Mouse (Mus musculus) thymus, postnatal 36 days (tissue): ENCODE measurements around the gene Tmem212.

Source experiments
- DNase-seq, 2 experiments: peaks; one replicate each; pipeline ENCODE4 v3.0.0; 2022; ENCODE audit warnings: mixed read lengths in 2 of 2

Gene Tmem212

GRCm38 (mm10) chr3:27840311-27840710 is 55.9 kb downstream of the Tmem212 start:
- DNase-seq: no peak

GRCm38 (mm10) chr3:27839795-27840194 is 56.4 kb downstream of the Tmem212 start:
- DNase-seq: no peak

- no peak for DNase-seq
These were observed 56.9 kb downstream of the Tmem212 start for GRCm38 (mm10) chr3:27839231-27839630.

- DNase-seq: no peak
These were observed 59.9 kb downstream of the Tmem212 start for GRCm38 (mm10) chr3:27836297-27836696.

GRCm38 (mm10) chr3:27835786-27836185 is 60.4 kb downstream of the Tmem212 start:
- no peak for DNase-seq

DNA sequence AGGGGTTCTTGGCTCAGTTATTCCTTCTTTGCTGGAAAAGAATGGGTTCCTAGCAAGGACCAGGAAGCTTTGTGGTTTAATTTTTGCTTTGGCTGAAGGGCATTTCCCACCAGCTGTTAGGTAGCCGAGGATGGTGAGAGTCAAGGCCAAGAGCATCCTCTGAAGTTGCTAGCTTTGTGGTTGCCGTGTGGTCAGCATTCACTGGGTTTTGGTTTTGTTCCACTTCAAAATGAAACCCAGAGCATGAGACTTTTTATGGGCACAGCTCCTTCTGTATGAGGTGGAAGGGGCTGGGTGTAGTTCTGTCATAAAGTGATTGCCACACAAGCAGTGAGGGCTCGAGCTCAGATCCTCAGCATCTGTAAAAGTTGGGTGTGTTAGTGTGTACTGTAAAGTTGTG is 67.4 kb downstream of the Tmem212 start:
- no peak for DNase-seq

DNA sequence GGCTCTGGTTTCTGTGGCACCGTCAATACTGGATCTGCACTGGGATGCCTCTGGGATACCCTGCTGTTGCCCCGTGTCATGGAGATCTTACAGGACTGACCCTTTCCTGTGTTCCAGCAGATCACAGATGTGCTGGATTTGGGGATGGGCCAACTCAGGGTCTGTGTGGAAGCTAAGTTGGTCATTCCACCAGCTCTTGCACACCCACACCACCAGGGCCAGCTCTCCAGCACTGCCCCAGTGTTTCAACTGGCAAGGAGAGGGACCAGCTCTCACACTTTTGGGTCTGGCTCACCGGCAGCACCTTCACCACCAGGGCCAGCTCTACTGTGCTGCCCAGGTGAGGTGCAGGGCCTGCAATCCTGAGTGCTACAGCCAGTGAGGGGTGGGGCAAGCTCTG is 68.9 kb downstream of the Tmem212 start:
- no peak for DNase-seq

DNA sequence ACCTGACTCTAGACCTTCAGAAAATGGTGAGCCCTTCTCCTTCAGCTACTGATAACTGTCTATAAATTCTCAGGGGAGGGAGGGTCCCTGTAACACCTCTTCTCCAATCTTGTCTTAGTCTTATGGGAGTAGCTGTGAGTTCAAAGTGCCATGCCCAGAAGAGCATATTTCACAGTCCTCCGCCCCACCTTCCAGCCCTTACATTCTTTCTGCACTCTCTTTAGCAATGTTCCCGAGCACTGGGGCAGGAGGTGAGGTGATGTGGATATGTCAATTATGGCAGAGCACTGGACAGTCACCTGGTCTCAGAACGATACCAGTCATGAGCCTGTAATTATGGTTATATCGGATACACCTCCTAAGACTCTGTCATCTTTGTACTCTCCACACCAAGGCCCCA is 70.2 kb downstream of the Tmem212 start:
- no peak for DNase-seq
